Comparison of ENCODE assay signal across 7 mouse cellular contexts in the genomic region with DNA sequence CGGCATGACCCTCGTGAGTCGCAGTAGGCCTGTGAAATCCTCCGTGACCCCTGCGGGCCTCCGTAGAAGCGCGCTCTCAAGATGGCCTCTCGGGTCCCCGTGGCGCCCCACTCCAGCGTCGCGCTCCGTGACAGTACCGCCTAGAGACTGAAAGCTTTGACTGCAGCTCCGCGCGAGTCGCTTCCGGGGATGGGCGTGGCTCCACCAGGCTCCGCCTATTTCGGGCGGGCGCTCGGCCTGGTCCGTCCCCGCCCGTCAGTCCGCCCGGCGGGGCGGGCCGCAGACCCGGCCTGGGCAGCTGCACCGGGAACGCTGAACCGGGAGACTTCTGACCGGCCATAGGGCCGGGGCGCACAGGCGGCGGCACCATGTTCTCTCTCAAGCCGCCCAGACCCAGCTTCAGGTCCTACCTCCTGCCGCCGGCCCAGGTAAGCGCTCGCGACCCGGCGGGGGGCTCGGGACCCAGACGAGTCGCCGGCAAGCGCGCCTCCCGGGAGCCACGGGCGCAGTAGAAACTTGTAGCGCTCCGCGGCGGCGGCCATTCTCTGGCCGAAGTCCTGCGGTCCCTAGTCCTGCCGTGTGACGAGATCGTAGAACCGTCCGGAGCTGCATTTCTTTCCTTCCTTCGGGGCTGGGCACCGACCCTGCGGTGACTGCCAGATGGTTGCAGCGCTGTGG. TPM values are rescaled to one million over a fixed set of nuclear protein-coding genes. Genes with fewer than 3 reads are reported as not detected.
DNase-seq lines count a peak whose midpoint lies in the region; ATAC-seq lines count a peak whose summit lies in the region.

A gene (plus strand): TSS at position 240 of the 678 bp plus-strand sequence.

- H3K4me2 ChIP-seq in intestine, embryonic 16.5 days (ENCODE audit: low read depth, low read length), result peak within 1 kb of the TSS; percentile 69
- H3K4me2 ChIP-seq in midbrain, embryonic 11.5 days, result peak within 1 kb of the TSS; percentile 61

- intact Hi-C loops in left cerebral cortex, postnatal 36 days (cut with DNase I), result loop anchor here (5.0 kb wide), 1 partner anchor 125 kb away; no protein-coding TSS in a partner anchor

- no peaks in the 10 kb centered on the region for H3K4me1 ChIP-seq in intestine, embryonic 16.5 days (ENCODE audit: control insufficient read depth, insufficient read depth, low read length)
- H3K4me1 ChIP-seq in midbrain, embryonic 11.5 days (ENCODE audit: control insufficient read depth, insufficient read depth, low read length), result peaks cover 2% of the 10 kb centered on the region

- H3K27ac ChIP-seq in intestine, embryonic 16.5 days (ENCODE audit: low read length), result peak within 1 kb of the TSS; percentile 82
- H3K27ac ChIP-seq in midbrain, embryonic 11.5 days (ENCODE audit: low read depth, low read length), result peak within 1 kb of the TSS; percentile 71

- no peaks in the 10 kb centered on the region; the same call in 1 of the 2 replicates for H3K36me3 ChIP-seq in intestine, embryonic 16.5 days (ENCODE audit: control insufficient read depth, insufficient read depth, low read length)
- no peaks in the 10 kb centered on the region; the same call in 1 of the 2 replicates for H3K36me3 ChIP-seq in midbrain, embryonic 11.5 days (ENCODE audit: control insufficient read depth, insufficient read depth, low read length)

- H3K27me3 ChIP-seq in intestine, embryonic 16.5 days (replicated peaks; ENCODE audit: control insufficient read depth, insufficient read depth, low read length), result no peaks in the 10 kb centered on the region
- no peaks in the 10 kb centered on the region for H3K27me3 ChIP-seq in midbrain, embryonic 11.5 days (ENCODE audit: control insufficient read depth, insufficient read depth, low read length)

- WGBS in intestine, embryonic 16.5 days, result under 1% methylated on average over 77 of the region's 77 CpGs
- under 1% methylated on average over 77 of the region's 77 CpGs for WGBS in midbrain, embryonic 11.5 days

- H3K9me3 ChIP-seq in intestine, embryonic 16.5 days (ENCODE audit: control insufficient read depth, low read length), result no peaks in the 10 kb centered on the region
- H3K9me3 ChIP-seq in midbrain, embryonic 11.5 days (ENCODE audit: control insufficient read depth, low read length), result no peaks in the 10 kb centered on the region

- DNase-seq in adrenal gland, adult 8-10 months, result peak; percentile 97
- peak; percentile 96 for DNase-seq in embryo, embryonic 9.5 days (ENCODE audit: extremely low spot score)
- DNase-seq in gastrocnemius, postnatal 4 days (ENCODE audit: low spot score in 2 of 2), result peak; percentile 99
- DNase-seq in left cerebral cortex, postnatal 36 days (ENCODE audit: low spot score in 2 of 2), result peak; percentile 97 to 99
- DNase-seq in midbrain, embryonic 11.5 days (ENCODE audit: low spot score, missing footprints), result peak; percentile 100
- DNase-seq in skeletal muscle tissue, adult 2 months (ENCODE audit: low read depth, low spot score), result peak; percentile 98

- H3K9ac ChIP-seq in intestine, embryonic 16.5 days (ENCODE audit: low read depth, low read length), result peak within 1 kb of the TSS; percentile 92
- H3K9ac ChIP-seq in midbrain, embryonic 11.5 days (ENCODE audit: low read length), result peak within 1 kb of the TSS; percentile 87

- ATAC-seq in intestine, embryonic 16.5 days, result peak; percentile 98
- ATAC-seq in midbrain, embryonic 11.5 days (ENCODE audit: low FRiP score), result peak; percentile 99

- peak within 1 kb of the TSS; percentile 96 for H3K4me3 ChIP-seq in intestine, embryonic 16.5 days (ENCODE audit: low read length)
- peak within 1 kb of the TSS; percentile 69 for H3K4me3 ChIP-seq in midbrain, embryonic 11.5 days (ENCODE audit: low read depth, low read length)

RNA-seq across cellular contexts. Expression of the gene that starts here (rescaled TPM):
- total RNA-seq in adrenal gland, adult 8-10 months (2022), result 10 to 100 TPM; 23.2 to 34.1 (median 27.3) TPM
- total RNA-seq in gastrocnemius, postnatal 4 days (2021), result 10 to 100 TPM; 17.4 to 18.5 TPM
- 5.8 and 6.4 TPM in 2 replicates for polyA plus RNA-seq in intestine, embryonic 16.5 days (2015; fragmentation: Nextera tagmentation; extraction: Ambion mirVana)
- 10 to 100 TPM; 16.1 to 17.5 TPM for total RNA-seq in left cerebral cortex, postnatal 36 days (2021)
- polyA plus RNA-seq in midbrain, embryonic 11.5 days (2014; fragmentation: Nextera tagmentation; extraction: Ambion mirVana), result 17.7 and 17.8 TPM in 2 replicates

Comparison
In these comparisons a context has a peak if more than half of its experiments do, and no peak if none do; other contexts are left out.
1. Peak in every context shown above with its lines: DNase-seq, ATAC-seq, H3K4me3 ChIP-seq and H3K27ac ChIP-seq.